Mouse (Mus musculus): ENCODE results near the gene Bach2. TPM values are rescaled to one million over a fixed set of nuclear protein-coding genes. Genes with fewer than 3 reads are reported as not detected.

The Bach2 gene
- total and polyA plus RNA-seq, 2 experiments from 2014 or later: 11.7 to 15.9 TPM

- WGBS: 78% methylated on average over 6 of the region's 6 CpGs
- no peak for TF ChIP-seq CTCF (IDR thresholded peaks at IDR 0.05)
- no peak for ATAC-seq (ENCODE audit: low FRiP score)
These were observed 108.6 kb downstream of the Bach2 start for GRCm38 (mm10) chr4:32347202-32347601.

GRCm38 (mm10) chr4:32347711-32348110 is 109.1 kb downstream of the Bach2 start:
- ATAC-seq (ENCODE audit: low FRiP score): no peak
- no peak for TF ChIP-seq CTCF (IDR thresholded peaks at IDR 0.05)
- no peak overlapping the region for H3K27ac ChIP-seq (ENCODE audit: low read depth, low read length)
- H3K9ac ChIP-seq (replicated peaks; ENCODE audit: low read length, poor library complexity, severe bottlenecking): no peak overlapping the region
- no peak for DNase-seq (ENCODE audit: low spot score)
- WGBS: 86% methylated on average over 5 of the region's 5 CpGs
- H3K4me2 ChIP-seq (ENCODE audit: low read depth, low read length, poor library complexity, severe bottlenecking): no peak overlapping the region
- H3K4me3 ChIP-seq (ENCODE audit: low read depth, low read length): no peak overlapping the region
- no peaks in the 10 kb centered on the region for H3K9me3 ChIP-seq (ENCODE audit: low read length)
- peaks cover 10% of the 10 kb centered on the region for H3K4me1 ChIP-seq (ENCODE audit: insufficient read depth, low read length)
- H3K27me3 ChIP-seq (ENCODE audit: insufficient read depth, low read length): no peaks in the 10 kb centered on the region
- H3K36me3 ChIP-seq (ENCODE audit: insufficient read depth, low read length): no peaks in the 10 kb centered on the region

More at GRCm38 (mm10) chr4:32347202-32347601, 108.6 kb downstream of the Bach2 start:
- no peak overlapping the region for H3K4me2 ChIP-seq (ENCODE audit: low read depth, low read length, poor library complexity, severe bottlenecking)
- H3K4me3 ChIP-seq (ENCODE audit: low read depth, low read length): no peak overlapping the region
- DNase-seq (ENCODE audit: low spot score): no peak
- no peaks in the 10 kb centered on the region for H3K36me3 ChIP-seq (ENCODE audit: insufficient read depth, low read length)
- H3K27me3 ChIP-seq (ENCODE audit: insufficient read depth, low read length): no peaks in the 10 kb centered on the region
- H3K9me3 ChIP-seq (ENCODE audit: low read length): no peaks in the 10 kb centered on the region
- 0 out of 2 replicates have a peak, but pooled peaks cover 7% of the 10 kb centered on the region for H3K4me1 ChIP-seq (ENCODE audit: insufficient read depth, low read length)
- H3K9ac ChIP-seq (replicated peaks; ENCODE audit: low read length, poor library complexity, severe bottlenecking): no peak overlapping the region
- H3K27ac ChIP-seq (ENCODE audit: low read depth, low read length): no peak overlapping the region

GRCm38 (mm10) chr4:32349361-32349760 is 110.8 kb downstream of the Bach2 start:
- Histone ChIP-seq H3K4me1 (ENCODE audit: insufficient read depth, low read length) (peaks cover 8% of the 10 kb centered on the region), H3K4me2 (ENCODE audit: low read depth, low read length, poor library complexity, severe bottlenecking) (no peak overlapping the region), H3K36me3 (ENCODE audit: insufficient read depth, low read length) (no peaks in the 10 kb centered on the region), H3K9me3 (ENCODE audit: low read length) (no peaks in the 10 kb centered on the region), H3K9ac (replicated peaks; ENCODE audit: low read length, poor library complexity, severe bottlenecking) (no peak overlapping the region), H3K27me3 (ENCODE audit: insufficient read depth, low read length) (no peaks in the 10 kb centered on the region), H3K27ac (ENCODE audit: low read depth, low read length) (no peak overlapping the region), H3K4me3 (ENCODE audit: low read depth, low read length) (no peak overlapping the region)
- TF ChIP-seq CTCF (IDR thresholded peaks at IDR 0.05): no peak
- ATAC-seq (ENCODE audit: low FRiP score) (no peak), DNase-seq (ENCODE audit: low spot score) (no peak)
- 88% methylated on average over 5 of the region's 5 CpGs for WGBS

- TF ChIP-seq CTCF (IDR thresholded peaks at IDR 0.05): no peak
- no peak overlapping the region for H3K4me3 ChIP-seq (ENCODE audit: low read depth, low read length)
- H3K4me1 ChIP-seq (ENCODE audit: insufficient read depth, low read length): peaks cover 8% of the 10 kb centered on the region
- H3K36me3 ChIP-seq (ENCODE audit: insufficient read depth, low read length): no peaks in the 10 kb centered on the region
- no peaks in the 10 kb centered on the region for H3K27me3 ChIP-seq (ENCODE audit: insufficient read depth, low read length)
- DNase-seq (ENCODE audit: low spot score): no peak
- WGBS: 10% methylated on average over 10 of the region's 10 CpGs
- H3K9me3 ChIP-seq (ENCODE audit: low read length): no peaks in the 10 kb centered on the region
- H3K27ac ChIP-seq (ENCODE audit: low read depth, low read length): 0 out of 2 replicates have a peak overlapping the region, but pooled peaks have one; percentile 1
- peak; percentile 57 for ATAC-seq (ENCODE audit: low FRiP score)
- H3K9ac ChIP-seq (replicated peaks; ENCODE audit: low read length, poor library complexity, severe bottlenecking): no peak overlapping the region
- 0 out of 2 replicates have a peak overlapping the region, but pooled peaks have one; percentile 16 for H3K4me2 ChIP-seq (ENCODE audit: low read depth, low read length, poor library complexity, severe bottlenecking)
These were observed 112.6 kb downstream of the Bach2 start for GRCm38 (mm10) chr4:32351236-32351635.

GRCm38 (mm10) chr4:32351661-32352246 is 113.2 kb downstream of the Bach2 start:
- no peak for TF ChIP-seq CTCF (IDR thresholded peaks at IDR 0.05)
- WGBS: 41% methylated on average over 18 of the region's 18 CpGs
- Histone ChIP-seq H3K9me3 (ENCODE audit: low read length) (no peaks in the 10 kb centered on the region), H3K4me1 (ENCODE audit: insufficient read depth, low read length) (peaks cover 8% of the 10 kb centered on the region), H3K27me3 (ENCODE audit: insufficient read depth, low read length) (no peaks in the 10 kb centered on the region), H3K9ac (replicated peaks; ENCODE audit: low read length, poor library complexity, severe bottlenecking) (no peak overlapping the region), H3K27ac (ENCODE audit: low read depth, low read length) (peak overlapping the region; percentile 1; the same call in 1 of the 2 replicates), H3K36me3 (ENCODE audit: insufficient read depth, low read length) (no peaks in the 10 kb centered on the region), H3K4me3 (ENCODE audit: low read depth, low read length) (no peak overlapping the region), H3K4me2 (ENCODE audit: low read depth, low read length, poor library complexity, severe bottlenecking) (peak overlapping the region; percentile 16; the same call in 1 of the 2 replicates)
- ATAC-seq (ENCODE audit: low FRiP score): peak; percentile 62; the same call in 1 of the 2 replicates
- no peak for DNase-seq (ENCODE audit: low spot score)

GRCm38 (mm10) chr4:32352442-32352841 is 113.8 kb downstream of the Bach2 start:
- no peak overlapping the region for H3K9ac ChIP-seq (replicated peaks; ENCODE audit: low read length, poor library complexity, severe bottlenecking)
- H3K4me1 ChIP-seq (ENCODE audit: insufficient read depth, low read length): peaks cover 8% of the 10 kb centered on the region
- TF ChIP-seq CTCF (IDR thresholded peaks at IDR 0.05): no peak
- no peak overlapping the region for H3K4me2 ChIP-seq (ENCODE audit: low read depth, low read length, poor library complexity, severe bottlenecking)
- no peaks in the 10 kb centered on the region for H3K36me3 ChIP-seq (ENCODE audit: insufficient read depth, low read length)
- ATAC-seq (ENCODE audit: low FRiP score) (peak; percentile 7; the same call in 1 of the 2 replicates), DNase-seq (ENCODE audit: low spot score) (no peak)
- H3K27ac ChIP-seq (ENCODE audit: low read depth, low read length): peak overlapping the region; percentile 51
- no peaks in the 10 kb centered on the region for H3K27me3 ChIP-seq (ENCODE audit: insufficient read depth, low read length)
- H3K9me3 ChIP-seq (ENCODE audit: low read length): no peaks in the 10 kb centered on the region
- no peak overlapping the region for H3K4me3 ChIP-seq (ENCODE audit: low read depth, low read length)
- WGBS: 61% methylated on average over 8 of the region's 8 CpGs

Measured in midbrain, postnatal 0 days (tissue).